Mouse (Mus musculus): ENCODE results near the gene Rabgap1.

GRCm38 (mm10) chr2:37549346-37550012 is 106.4 kb downstream of the Rabgap1 start:
- TF ChIP-seq CTCF (IDR thresholded peaks at IDR 0.05) (no peak), EP300 (IDR thresholded peaks at IDR 0.05) (no peak)

All from lung, postnatal 0 days (tissue).